Mouse (Mus musculus) intestine, postnatal 0 days (tissue): ENCODE measurements around the gene Agmat. TPM values are rescaled to one million over a fixed set of nuclear protein-coding genes. Genes with fewer than 3 reads are reported as not detected.

Source experiments
- ATAC-seq: fragments of 200-750 bp; cut with Nextera tagmentation; 2 replicates; pipeline ENCODE4 v1.8.0; 2017; ENCODE audit warnings: mild to moderate bottlenecking, moderate TSS enrichment, moderate library complexity
- H3K27ac ChIP-seq: fragments of 300-500 bp; sonication (generic); 2 replicates; pipeline ENCODE4 v1.5.1; 2014; ENCODE audit warnings: mild to moderate bottlenecking, low read depth, low read length, moderate library complexity
- H3K27me3 ChIP-seq: fragments of 300-500 bp; sonication (generic); replicated peaks from 2 replicates; pipeline ENCODE4 v1.6.1; 2014; ENCODE audit warnings: low read length, mixed read lengths; ENCODE audit not compliant: control insufficient read depth, insufficient read depth
- H3K36me3 ChIP-seq: fragments of 300-500 bp; sonication (generic); 2 replicates; pipeline ENCODE4 v1.6.1; 2014; ENCODE audit warnings: mild to moderate bottlenecking, moderate library complexity; ENCODE audit not compliant: control insufficient read depth, insufficient read depth
- H3K4me1 ChIP-seq: fragments of 300-500 bp; sonication (generic); replicated peaks from 2 replicates; pipeline ENCODE4 v1.6.1; 2014; ENCODE audit warnings: antibody characterized with exemption, low read length, mixed read lengths; ENCODE audit not compliant: control insufficient read depth, insufficient read depth
- H3K4me2 ChIP-seq: fragments of 300-500 bp; sonication (generic); replicated peaks from 2 replicates; pipeline ENCODE4 v1.6.1; 2014; ENCODE audit warnings: low read depth, mild to moderate bottlenecking, moderate library complexity
- H3K4me3 ChIP-seq: fragments of 300-500 bp; sonication (generic); 2 replicates; pipeline ENCODE4 v1.5.1; 2014; ENCODE audit warnings: low read depth, low read length
- H3K9ac ChIP-seq: fragments of 300-500 bp; sonication (generic); 2 replicates; pipeline ENCODE4 v1.6.1; 2014; ENCODE audit warnings: mild to moderate bottlenecking, low read depth, low read length
- H3K9me3 ChIP-seq: fragments of 300-500 bp; sonication (generic); 2 replicates; pipeline ENCODE4 v1.6.1; 2016; ENCODE audit warnings: mixed run types; ENCODE audit not compliant: control insufficient read depth
- CTCF ChIP-seq: sonication (generic); IDR thresholded peaks from 2 replicates; pipeline ENCODE4 v1.5.1; 2016; ENCODE audit warnings: low read depth, mild to moderate bottlenecking, control low read depth, antibody characterized with exemption, moderate library complexity
- WGBS: fragments of 180-500 bp; shearing (Covaris S2); extraction: QIAGEN DNeasy Blood & Tissue Kit; methylation state at CpG from one replicate; pipeline ENCODE4 v1.1.7; 2014; 5-methylcytosine and 5-hydroxymethylcytosine counted together
- polyA plus RNA-seq: library from polyadenylated mRNA; unstranded; fragments of >200 nt; fragmentation: Nextera tagmentation; extraction: Ambion mirVana; gene quantifications from 2 replicates; pipeline ENCODE4 v1.2.1, GENCODE M21; 2015

Agmat gene
- 106 and 109 TPM in 2 replicates for polyA plus RNA-seq

DNA sequence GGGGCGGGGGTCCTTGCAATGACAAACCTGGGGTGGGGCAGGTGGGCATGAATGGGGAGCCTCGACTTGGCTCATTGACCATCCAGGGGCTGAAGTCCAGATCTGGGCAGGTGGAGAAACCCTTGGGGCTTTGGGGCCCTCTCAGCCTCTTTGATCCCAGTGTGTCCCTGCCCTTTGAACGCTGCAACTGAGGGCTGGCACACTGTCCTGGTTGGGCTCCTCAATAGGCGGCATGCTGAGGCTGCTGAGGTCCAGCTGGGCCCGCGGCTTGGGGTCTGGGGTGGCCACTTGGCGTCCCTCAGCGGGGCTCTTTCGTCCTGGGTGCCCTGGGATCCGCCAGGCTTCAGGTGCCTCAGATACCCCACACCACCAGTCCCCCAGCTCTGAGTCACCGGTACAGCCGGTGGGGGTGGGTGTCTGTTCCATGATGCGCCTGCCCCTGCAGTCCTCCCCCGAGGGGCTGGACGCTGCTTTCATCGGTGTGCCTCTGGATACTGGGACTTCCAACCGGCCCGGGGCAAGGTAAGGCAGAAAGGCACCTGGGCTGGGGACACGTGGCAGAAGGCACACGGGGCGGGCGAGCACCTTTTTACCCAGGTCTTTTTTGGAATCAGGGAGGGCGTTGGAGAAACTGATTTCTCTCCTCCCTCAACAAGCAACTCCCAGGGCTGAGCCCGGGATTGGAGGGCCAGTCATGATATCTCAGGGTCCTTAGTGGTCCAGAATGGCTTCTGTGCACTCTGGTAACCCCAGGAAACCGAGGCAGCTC, at the start of gene Agmat:
TSS of gene Agmat (plus strand) at position 95 of the 769 bp plus-strand sequence.
- Histone ChIP-seq H3K36me3 (no peaks in the 10 kb centered on the region), H3K4me1 (0 out of 2 replicates have a peak, but pooled peaks cover 3% of the 10 kb centered on the region), H3K4me3 (peak within 1 kb of the TSS; percentile 52), H3K9ac (peak within 1 kb of the TSS; percentile 48), H3K4me2 (peak within 1 kb of the TSS; percentile 71), H3K9me3 (no peaks in the 10 kb centered on the region), H3K27ac (peak within 1 kb of the TSS; percentile 60), H3K27me3 (no peaks in the 10 kb centered on the region)
- TF ChIP-seq CTCF: no peak
- peak; percentile 65 for ATAC-seq
- 14% methylated on average over 25 of the region's 25 CpGs for WGBS

DNA sequence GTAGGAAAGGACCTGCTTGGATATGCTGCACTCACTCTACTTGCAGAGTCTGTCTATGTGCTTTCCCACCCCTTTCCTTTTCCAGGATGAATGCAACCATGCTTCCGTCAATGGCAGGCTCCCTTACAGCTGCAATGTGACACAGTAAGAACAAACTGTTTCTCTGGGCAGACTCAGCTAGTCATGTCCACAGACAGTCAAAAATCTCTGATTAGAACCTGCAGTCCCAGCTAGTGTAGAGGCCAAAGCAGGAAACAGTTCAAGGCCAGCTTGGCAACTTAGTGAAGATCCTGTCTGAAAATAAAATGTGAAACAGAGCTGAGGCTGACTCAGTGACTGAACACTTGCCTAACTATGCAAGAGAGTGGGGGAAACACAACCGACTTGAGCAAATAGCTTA, 41.8 kb upstream of the Agmat start:
- peaks cover 100% of the 10 kb centered on the region for H3K36me3 ChIP-seq
- WGBS: 86% methylated on average over 2 of the region's 2 CpGs

GRCm38 (mm10) chr4:141705331-141705730, 41.1 kb upstream of the Agmat start:
- Histone ChIP-seq H3K4me3 (no peak overlapping the region), H3K4me2 (no peak overlapping the region), H3K9ac (no peak overlapping the region), H3K4me1 (no peaks in the 10 kb centered on the region), H3K27ac (no peak overlapping the region), H3K27me3 (no peaks in the 10 kb centered on the region), H3K36me3 (peaks cover 98% of the 10 kb centered on the region), H3K9me3 (no peaks in the 10 kb centered on the region)
- no peak for TF ChIP-seq CTCF
- no peak for ATAC-seq
- WGBS: 78% methylated on average over 4 of the region's 4 CpGs

More for the DNA sequence above, 41.8 kb upstream of the Agmat start:
- no peaks in the 10 kb centered on the region for H3K27me3 ChIP-seq
- no peaks in the 10 kb centered on the region for H3K9me3 ChIP-seq
- no peak overlapping the region for H3K27ac ChIP-seq
- TF ChIP-seq CTCF: no peak
- H3K4me3 ChIP-seq: no peak overlapping the region
- H3K4me2 ChIP-seq: no peak overlapping the region
- ATAC-seq: no peak
- H3K9ac ChIP-seq: no peak overlapping the region
- H3K4me1 ChIP-seq: no peaks in the 10 kb centered on the region

GRCm38 (mm10) chr4:141708005-141708404, 38.5 kb upstream of the Agmat start:
- Histone ChIP-seq H3K27me3 (no peaks in the 10 kb centered on the region), H3K4me3 (no peak overlapping the region), H3K36me3 (peaks cover 93% of the 10 kb centered on the region), H3K4me2 (no peak overlapping the region), H3K4me1 (no peaks in the 10 kb centered on the region), H3K9me3 (no peaks in the 10 kb centered on the region), H3K9ac (no peak overlapping the region), H3K27ac (no peak overlapping the region)
- 87% methylated on average over 7 of the region's 7 CpGs for WGBS
- TF ChIP-seq CTCF: no peak
- ATAC-seq: no peak

DNA sequence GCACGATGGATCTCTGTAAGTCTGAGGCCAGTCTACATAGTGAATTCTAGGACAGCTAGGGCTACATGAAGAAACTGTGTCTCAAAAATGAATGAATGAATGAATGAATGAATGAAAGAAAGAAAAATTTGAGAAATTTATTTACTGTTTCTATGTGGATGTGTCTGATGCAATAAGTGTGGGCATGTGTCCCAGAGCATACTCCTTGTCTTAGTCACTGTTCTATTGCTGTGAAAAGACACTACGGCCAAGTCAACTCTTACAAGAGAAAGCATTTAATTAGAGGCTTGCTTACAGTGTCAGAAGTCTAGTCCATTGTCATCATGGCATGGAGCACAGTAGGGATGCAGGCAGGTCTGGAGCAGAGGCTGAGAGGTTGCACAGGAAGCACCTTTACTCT, 37.5 kb upstream of the Agmat start:
- TF ChIP-seq CTCF: no peak
- no peaks in the 10 kb centered on the region for H3K4me1 ChIP-seq
- peaks cover 83% of the 10 kb centered on the region for H3K36me3 ChIP-seq
- WGBS: 95% methylated on average over 2 of the region's 2 CpGs
- H3K9me3 ChIP-seq: no peaks in the 10 kb centered on the region
- H3K9ac ChIP-seq: no peak overlapping the region
- ATAC-seq: no peak
- H3K27me3 ChIP-seq: no peaks in the 10 kb centered on the region
- no peak overlapping the region for H3K4me2 ChIP-seq
- H3K4me3 ChIP-seq: no peak overlapping the region
- H3K27ac ChIP-seq: no peak overlapping the region

DNA sequence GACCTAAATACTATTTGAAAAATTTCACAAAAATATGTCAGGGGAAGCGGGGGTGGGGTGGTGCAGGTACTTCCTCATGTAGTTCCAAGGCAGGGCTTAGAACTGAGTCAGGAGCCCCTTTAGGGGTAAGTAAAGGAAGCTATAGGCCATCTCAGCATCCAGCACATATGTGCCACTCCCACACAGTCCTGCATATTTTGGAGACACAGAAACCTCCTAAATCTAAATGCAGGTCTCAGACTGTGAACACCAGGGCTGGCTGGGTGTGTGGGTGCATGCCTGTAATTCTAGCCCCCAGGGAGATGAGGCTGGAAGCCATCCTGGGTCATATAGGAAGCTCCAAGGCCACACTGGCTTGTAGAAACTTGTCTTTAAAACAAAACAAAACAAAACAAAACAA, 35.2 kb upstream of the Agmat start:
- no peak for ATAC-seq
- no peak overlapping the region for H3K4me3 ChIP-seq
- no peaks in the 10 kb centered on the region for H3K27me3 ChIP-seq
- peaks cover 64% of the 10 kb centered on the region for H3K36me3 ChIP-seq
- no peak overlapping the region for H3K4me2 ChIP-seq
- 97% methylated on average over 1 of the region's 1 CpGs for WGBS
- no peaks in the 10 kb centered on the region for H3K9me3 ChIP-seq
- no peak overlapping the region; the same call in 1 of the 2 replicates for H3K9ac ChIP-seq
- no peaks in the 10 kb centered on the region for H3K4me1 ChIP-seq
- TF ChIP-seq CTCF: no peak
- H3K27ac ChIP-seq: no peak overlapping the region
